ENCODE assay signal across 8 mouse cellular contexts in genomic region chr3:27153191-27153671, GRCm38 (mm10). TPM values are rescaled to one million over a fixed set of nuclear protein-coding genes. Genes with fewer than 3 reads are reported as not detected.
DNase-seq lines count a peak whose midpoint lies in the region; ATAC-seq and TF ChIP-seq lines count a peak whose summit lies in the region.

No protein-coding gene starts in this region.

- TF ChIP-seq POLR2A in cerebellum, adult 2 months (IDR thresholded peaks at IDR 0.05; ENCODE audit: borderline replicate concordance, insufficient read depth, low read length): no peak

- no peak for TF ChIP-seq CTCF in cerebellum, adult 2 months (IDR thresholded peaks at IDR 0.05; ENCODE audit: borderline replicate concordance, insufficient read depth, low read depth, low read length)
- no peak for TF ChIP-seq CTCF in hindbrain, postnatal 0 days (IDR thresholded peaks at IDR 0.05; ENCODE audit: low read depth)

- H3K9me3 ChIP-seq in embryonic facial prominence, embryonic 10.5 days: no peaks in the 10 kb centered on the region
- H3K9me3 ChIP-seq in hindbrain, postnatal 0 days (ENCODE audit: low read length): no peaks in the 10 kb centered on the region
- no peaks in the 10 kb centered on the region for H3K9me3 ChIP-seq in lung, embryonic 15.5 days
- no peaks in the 10 kb centered on the region for H3K9me3 ChIP-seq in stomach, embryonic 15.5 days

- peak overlapping the region; percentile 69 for H3K4me3 ChIP-seq in cerebellum, adult 2 months (replicated peaks; ENCODE audit: insufficient read depth, low read depth, low read length)
- H3K4me3 ChIP-seq in embryonic facial prominence, embryonic 10.5 days: peak overlapping the region; percentile 94
- peak overlapping the region; percentile 89 for H3K4me3 ChIP-seq in hindbrain, postnatal 0 days (ENCODE audit: low read length)
- peak overlapping the region; percentile 81 for H3K4me3 ChIP-seq in lung, embryonic 15.5 days
- peak overlapping the region; percentile 84 for H3K4me3 ChIP-seq in stomach, embryonic 15.5 days (replicated peaks)

- H3K4me1 ChIP-seq in cerebellum, adult 2 months (ENCODE audit: control insufficient read depth, insufficient read depth, low read length): no peaks in the 10 kb centered on the region
- H3K4me1 ChIP-seq in embryonic facial prominence, embryonic 10.5 days: peaks cover 40% of the 10 kb centered on the region
- H3K4me1 ChIP-seq in hindbrain, postnatal 0 days (ENCODE audit: insufficient read depth, low read length): no peaks in the 10 kb centered on the region; the same call in 1 of the 2 replicates
- peaks cover 24% of the 10 kb centered on the region for H3K4me1 ChIP-seq in lung, embryonic 15.5 days
- 0 out of 2 replicates have a peak, but pooled peaks cover 4% of the 10 kb centered on the region for H3K4me1 ChIP-seq in stomach, embryonic 15.5 days

- DNase-seq in cerebellum, adult 2 months: no peak
- no peak for DNase-seq in cerebellum, adult 11-12 months
- DNase-seq in CD4-positive helper T cell, adult 2 months (ENCODE audit: low read depth, low spot score): peak; percentile 77
- no peak for DNase-seq in embryonic facial prominence, embryonic 10.5 days (ENCODE audit: low spot score)
- DNase-seq in hindbrain, postnatal 0 days (ENCODE audit: low spot score): peak; percentile 19
- DNase-seq in right cerebral cortex, postnatal 14 days: no peak

- peak overlapping the region; percentile 97 for H3K4me2 ChIP-seq in hindbrain, postnatal 0 days (ENCODE audit: low read depth, low read length)
- H3K4me2 ChIP-seq in lung, embryonic 15.5 days: peak overlapping the region; percentile 63
- peak overlapping the region; percentile 72 for H3K4me2 ChIP-seq in stomach, embryonic 15.5 days

- no peak for ATAC-seq in hindbrain, postnatal 0 days
- peak; percentile 44 for ATAC-seq in lung, embryonic 15.5 days (ENCODE audit: borderline replicate concordance, extremely low read depth, low FRiP score, low TSS enrichment)
- ATAC-seq in stomach, embryonic 15.5 days (ENCODE audit: insufficient read depth, low FRiP score, low read depth): peak; percentile 29

- no peaks in the 10 kb centered on the region for H3K27me3 ChIP-seq in cerebellum, adult 2 months (ENCODE audit: control insufficient read depth, insufficient read depth, low read length)
- no peaks in the 10 kb centered on the region for H3K27me3 ChIP-seq in embryonic facial prominence, embryonic 10.5 days (replicated peaks; ENCODE audit: low read depth, poor library complexity, severe bottlenecking)
- no peaks in the 10 kb centered on the region for H3K27me3 ChIP-seq in hindbrain, postnatal 0 days (ENCODE audit: insufficient read depth, low read length)
- no peaks in the 10 kb centered on the region for H3K27me3 ChIP-seq in lung, embryonic 15.5 days
- no peaks in the 10 kb centered on the region for H3K27me3 ChIP-seq in stomach, embryonic 15.5 days (replicated peaks)

- H3K9ac ChIP-seq in hindbrain, postnatal 0 days (replicated peaks; ENCODE audit: low read length): peak overlapping the region; percentile 61
- peak overlapping the region; percentile 67 for H3K9ac ChIP-seq in lung, embryonic 15.5 days
- peak overlapping the region; percentile 73; the same call in 1 of the 2 replicates for H3K9ac ChIP-seq in stomach, embryonic 15.5 days

- no peak overlapping the region for H3K27ac ChIP-seq in cerebellum, adult 2 months (ENCODE audit: insufficient read depth, low read length)
- H3K27ac ChIP-seq in embryonic facial prominence, embryonic 10.5 days (replicated peaks): peak overlapping the region; percentile 97
- no peak overlapping the region for H3K27ac ChIP-seq in hindbrain, postnatal 0 days
- H3K27ac ChIP-seq in lung, embryonic 15.5 days: peak overlapping the region; percentile 90
- peak overlapping the region; percentile 70; the same call in 1 of the 2 replicates for H3K27ac ChIP-seq in stomach, embryonic 15.5 days

- H3K36me3 ChIP-seq in embryonic facial prominence, embryonic 10.5 days (replicated peaks): peaks cover 35% of the 10 kb centered on the region
- no peaks in the 10 kb centered on the region for H3K36me3 ChIP-seq in hindbrain, postnatal 0 days (ENCODE audit: insufficient read depth, low read length)
- peaks cover 20% of the 10 kb centered on the region for H3K36me3 ChIP-seq in lung, embryonic 15.5 days
- 0 out of 2 replicates have a peak, but pooled peaks cover 4% of the 10 kb centered on the region for H3K36me3 ChIP-seq in stomach, embryonic 15.5 days

- WGBS in cerebellum, adult 2 months: under 1% methylated on average over 31 of the region's 31 CpGs
- WGBS in embryonic facial prominence, embryonic 10.5 days: under 1% methylated on average over 31 of the region's 31 CpGs
- WGBS in hindbrain, postnatal 0 days: 0% methylated on average over 27 of the region's 31 CpGs
- 0% methylated on average over 31 of the region's 31 CpGs for WGBS in lung, embryonic 15.5 days
- under 1% methylated on average over 30 of the region's 31 CpGs for WGBS in stomach, embryonic 15.5 days

RNA-seq across cellular contexts. Expression of gene Ect2, which starts 0.4 kb away (rescaled TPM):
- 0.49 and 0.65 TPM in 2 replicates for polyA plus RNA-seq in cerebellum, adult 2 months (2012; rRNA removed)
- 82.4 and 85.0 TPM in 2 replicates for polyA plus RNA-seq in embryonic facial prominence, embryonic 10.5 days (2016; fragmentation: Nextera tagmentation; extraction: Ambion mirVana)
- total RNA-seq in hindbrain, postnatal 0 days (2014; rRNA removed): 10.0 and 10.6 TPM in 2 replicates
- 6.3 and 7.8 TPM in 2 replicates for polyA plus RNA-seq in hindbrain, postnatal 0 days (2015; fragmentation: Nextera tagmentation; extraction: Ambion mirVana)
- polyA plus RNA-seq in lung, embryonic 15.5 days (2015; fragmentation: Nextera tagmentation; extraction: Ambion mirVana): 63.9 and 69.0 TPM in 2 replicates
- 43.5 and 46.2 TPM in 2 replicates for polyA plus RNA-seq in stomach, embryonic 15.5 days (2015; fragmentation: Nextera tagmentation; extraction: Ambion mirVana)

RNA-seq across cellular contexts. Expression of gene Nceh1, which starts 29.5 kb away (rescaled TPM):
- 51.5 and 55.8 TPM in 2 replicates for polyA plus RNA-seq in cerebellum, adult 2 months (2012; rRNA removed)
- polyA plus RNA-seq in embryonic facial prominence, embryonic 10.5 days (2016; fragmentation: Nextera tagmentation; extraction: Ambion mirVana): 4.2 and 4.6 TPM in 2 replicates
- total RNA-seq in hindbrain, postnatal 0 days (2014; rRNA removed): 31.5 and 34.8 TPM in 2 replicates
- polyA plus RNA-seq in hindbrain, postnatal 0 days (2015; fragmentation: Nextera tagmentation; extraction: Ambion mirVana): 35.7 and 36.1 TPM in 2 replicates
- polyA plus RNA-seq in lung, embryonic 15.5 days (2015; fragmentation: Nextera tagmentation; extraction: Ambion mirVana): 7.9 and 8.5 TPM in 2 replicates
- polyA plus RNA-seq in stomach, embryonic 15.5 days (2015; fragmentation: Nextera tagmentation; extraction: Ambion mirVana): 8.3 and 9.4 TPM in 2 replicates

Comparison
In these comparisons a context has a peak if more than half of its experiments do, and no peak if none do; other contexts are left out.
1. DNase-seq: peak in CD4-positive helper T cell, adult 2 months (single experiment) and hindbrain, postnatal 0 days (single experiment); none in cerebellum, adult 2 months (0 of 2), cerebellum, adult 11-12 months (single experiment), embryonic facial prominence, embryonic 10.5 days (single experiment) and right cerebral cortex, postnatal 14 days (single experiment).
2. H3K27ac ChIP-seq: peak in embryonic facial prominence, embryonic 10.5 days (single experiment), lung, embryonic 15.5 days (single experiment) and stomach, embryonic 15.5 days (single experiment); none in cerebellum, adult 2 months (single experiment) and hindbrain, postnatal 0 days (single experiment).
3. Peak in every context shown above with its lines, with median percentiles within 50 percentile points of each other: H3K4me3 ChIP-seq, H3K4me2 ChIP-seq and H3K9ac ChIP-seq.